ENCODE assay signal across 31 mouse cellular contexts in genomic region chr2:51234427-51234826, GRCm38 (mm10).
DNase-seq lines count a peak whose midpoint lies in the region; ATAC-seq and TF ChIP-seq lines count a peak whose summit lies in the region.
"Had no signal": no experiment of that assay in that cellular context is flagged by ENCODE, and none has a peak within 500 bp of the region (broad histone marks: within the 10 kb centered on the region; RNA-seq: fewer than 3 reads in every experiment).

No protein-coding gene starts in this region.

- peaks cover 4% of the 10 kb centered on the region; the same call in 1 of the 2 replicates for H3K4me1 ChIP-seq in lung, embryonic 14.5 days (ENCODE audit: insufficient read depth)
- H3K4me1 ChIP-seq in embryonic facial prominence, embryonic 13.5 days, result peaks cover 31% of the 10 kb centered on the region
- peaks cover 24% of the 10 kb centered on the region for H3K4me1 ChIP-seq in limb, embryonic 10.5 days
- H3K4me1 ChIP-seq: hindbrain, embryonic 13.5 days; liver, embryonic 12.5 days; stomach, embryonic 15.5 days had no signal

- H3K9me3 ChIP-seq in lung, embryonic 14.5 days (ENCODE audit: low read depth, low read length), result no peaks in the 10 kb centered on the region
- no peaks in the 10 kb centered on the region for H3K9me3 ChIP-seq in embryonic facial prominence, embryonic 13.5 days
- no peaks in the 10 kb centered on the region for H3K9me3 ChIP-seq in limb, embryonic 10.5 days (replicated peaks)
- H3K9me3 ChIP-seq: hindbrain, embryonic 13.5 days; limb, embryonic 13.5 days; liver, embryonic 12.5 days; midbrain, embryonic 10.5 days; neural tube, embryonic 15.5 days; stomach, embryonic 15.5 days had no signal

- 0 out of 2 replicates have a peak, but pooled peaks have one; percentile 29 for ATAC-seq in lung, embryonic 14.5 days (ENCODE audit: insufficient read depth)
- no peak; the same call in 1 of the 2 replicates for ATAC-seq in embryonic facial prominence, embryonic 13.5 days (ENCODE audit: insufficient number of reproducible peaks, insufficient read depth, low FRiP score, low TSS enrichment, low read depth)
- ATAC-seq: forebrain, postnatal 0 days; intestine, embryonic 16.5 days; liver, embryonic 12.5 days; liver, postnatal 0 days; Patski had no signal

- DNase-seq in heart, adult 11 months, result peak; percentile 39
- DNase-seq in heart, adult 18-20 months, result no peak
- no peak for DNase-seq in lung, embryonic 14.5 days
- no peak for DNase-seq in lung, postnatal 25 days (ENCODE audit: low spot score)
- DNase-seq in limb, embryonic 10.5 days (ENCODE audit: low spot score), result no peak
- DNase-seq in adrenal gland, adult 8-10 months, result no peak
- DNase-seq in frontal cortex, postnatal 36 days (ENCODE audit: low spot score in 2 of 2), result no peak
- DNase-seq: adrenal gland, postnatal 14 days; cerebellum, adult 11 months; cerebellum, adult 9-10 months; cerebellum, postnatal 36 days; forebrain, postnatal 0 days; gastrocnemius, postnatal 14 days; heart, postnatal 4 days; liver, postnatal 0 days; lung, postnatal 10 days; retina, postnatal 1 day; right cerebral cortex, postnatal 25 days; thymus, postnatal 14 days had no signal

- no peaks in the 10 kb centered on the region for H3K36me3 ChIP-seq in lung, embryonic 14.5 days (ENCODE audit: insufficient read depth)
- no peaks in the 10 kb centered on the region for H3K36me3 ChIP-seq in embryonic facial prominence, embryonic 13.5 days
- no peaks in the 10 kb centered on the region for H3K36me3 ChIP-seq in limb, embryonic 10.5 days
- H3K36me3 ChIP-seq: G1E; hindbrain, embryonic 13.5 days; limb, embryonic 13.5 days; liver, embryonic 12.5 days; midbrain, embryonic 10.5 days; neural tube, embryonic 15.5 days; stomach, embryonic 15.5 days had no signal

- no peak for TF ChIP-seq CTCF in lung, embryonic 14.5 days (IDR thresholded peaks at IDR 0.05; ENCODE audit: low read depth)

- H3K4me3 ChIP-seq in lung, embryonic 14.5 days (ENCODE audit: low read depth, low read length), result no peak overlapping the region
- no peak overlapping the region for H3K4me3 ChIP-seq in embryonic facial prominence, embryonic 13.5 days
- no peak overlapping the region for H3K4me3 ChIP-seq in limb, embryonic 10.5 days
- H3K4me3 ChIP-seq: hindbrain, embryonic 13.5 days; left cerebral cortex, adult 2 months; limb, embryonic 13.5 days; liver, embryonic 12.5 days; midbrain, embryonic 10.5 days; neural tube, embryonic 15.5 days; stomach, embryonic 15.5 days had no signal

- H3K9ac ChIP-seq in lung, embryonic 14.5 days, result no peak overlapping the region
- no peak overlapping the region for H3K9ac ChIP-seq in embryonic facial prominence, embryonic 13.5 days
- H3K9ac ChIP-seq: forebrain, postnatal 0 days; hindbrain, embryonic 13.5 days; limb, embryonic 13.5 days; liver, embryonic 12.5 days; liver, postnatal 0 days; neural tube, embryonic 15.5 days; stomach, embryonic 15.5 days had no signal

- H3K4me2 ChIP-seq in lung, embryonic 14.5 days, result no peak overlapping the region
- no peak overlapping the region for H3K4me2 ChIP-seq in embryonic facial prominence, embryonic 13.5 days
- H3K4me2 ChIP-seq: heart, embryonic 11.5 days; hindbrain, embryonic 13.5 days; limb, embryonic 13.5 days; liver, embryonic 12.5 days; neural tube, embryonic 15.5 days; stomach, embryonic 15.5 days had no signal

- no peaks in the 10 kb centered on the region for H3K27me3 ChIP-seq in lung, embryonic 14.5 days (ENCODE audit: insufficient read depth, low read length)
- H3K27me3 ChIP-seq in embryonic facial prominence, embryonic 13.5 days, result no peaks in the 10 kb centered on the region
- H3K27me3 ChIP-seq in limb, embryonic 10.5 days (ENCODE audit: low read depth, poor library complexity, severe bottlenecking), result no peaks in the 10 kb centered on the region
- H3K27me3 ChIP-seq: hindbrain, embryonic 13.5 days; limb, embryonic 13.5 days; liver, embryonic 12.5 days; neural tube, embryonic 15.5 days; Patski; stomach, embryonic 15.5 days had no signal

- H3K27ac ChIP-seq in lung, embryonic 14.5 days (ENCODE audit: low read depth), result no peak overlapping the region
- H3K27ac ChIP-seq in embryonic facial prominence, embryonic 13.5 days, result peak overlapping the region; percentile 48; the same call in 1 of the 2 replicates
- H3K27ac ChIP-seq in limb, embryonic 10.5 days, result peak overlapping the region; percentile 30; the same call in 1 of the 2 replicates
- H3K27ac ChIP-seq: hindbrain, embryonic 13.5 days; left cerebral cortex, adult 2 months; limb, embryonic 13.5 days; liver, embryonic 12.5 days; midbrain, embryonic 10.5 days; neural tube, embryonic 15.5 days; stomach, embryonic 15.5 days had no signal

- 25% methylated on average over 5 of the region's 5 CpGs for WGBS in lung, embryonic 14.5 days
- 29% methylated on average over 5 of the region's 5 CpGs for WGBS in embryonic facial prominence, embryonic 13.5 days
- 70% methylated on average over 5 of the region's 5 CpGs for WGBS in limb, embryonic 10.5 days
